Mouse (Mus musculus): ENCODE results near the gene Spa17.

DNA sequence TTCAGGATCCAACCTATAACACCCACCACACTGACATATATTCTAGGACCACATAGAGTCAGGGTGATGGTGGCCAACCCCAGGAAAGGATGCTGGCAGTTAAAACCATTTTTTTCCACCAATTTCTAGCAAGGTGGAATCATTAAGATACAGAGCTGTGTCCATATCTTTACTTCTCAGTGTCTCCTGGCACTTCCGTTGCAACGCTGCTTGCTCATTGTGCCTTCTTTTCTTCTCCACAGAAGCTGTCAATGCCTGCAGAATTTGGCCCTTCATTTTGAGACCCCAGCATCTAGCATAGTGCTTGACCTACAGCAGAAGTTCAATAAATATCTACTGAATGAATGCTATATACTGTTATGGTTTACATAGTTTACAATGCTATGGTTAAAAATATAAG, 46.5 kb downstream of the Spa17 start:
- TF ChIP-seq CTCF (IDR thresholded peaks at IDR 0.05; ENCODE audit: low read depth) (no peak), EP300 (optimal IDR thresholded peaks at IDR 0.05) (no peak)
